Mouse (Mus musculus) ES-Bruce4 (cell line): ENCODE measurements around the gene Ppp2r5c. TPM values are rescaled to one million over a fixed set of nuclear protein-coding genes. Genes with fewer than 3 reads are reported as not detected.

Source experiments
- H3K27ac ChIP-seq: 2 replicates; pipeline ENCODE4 v1.5.1; 2012; ENCODE audit warnings: low read length, inconsistent platforms; ENCODE audit not compliant: insufficient read depth
- H3K27me3 ChIP-seq: 2 replicates; pipeline ENCODE4 v1.6.1; 2012; ENCODE audit warnings: mild to moderate bottlenecking, low read length, inconsistent platforms; ENCODE audit not compliant: control insufficient read depth, poor library complexity, insufficient read depth, severe bottlenecking
- H3K36me3 ChIP-seq: 2 replicates; pipeline ENCODE4 v1.6.1; 2012; ENCODE audit warnings: inconsistent platforms, mild to moderate bottlenecking, low read length, moderate library complexity; ENCODE audit not compliant: control insufficient read depth, poor library complexity, insufficient read depth, severe bottlenecking
- H3K4me1 ChIP-seq: one replicate; pipeline ENCODE4 v1.8.1; 2011; ENCODE audit warnings: low read length; ENCODE audit not compliant: control insufficient read depth, insufficient read depth
- H3K4me3 ChIP-seq: 2 replicates; pipeline ENCODE4 v1.5.1; 2011; ENCODE audit warnings: low read depth, mild to moderate bottlenecking, low read length
- H3K9ac ChIP-seq: 2 replicates; pipeline ENCODE4 v1.6.1; 2012; ENCODE audit warnings: low read depth, mild to moderate bottlenecking, inconsistent platforms; ENCODE audit not compliant: poor library complexity, severe bottlenecking
- H3K9me3 ChIP-seq: replicated peaks from 2 replicates; pipeline ENCODE4 v1.6.1; 2012; ENCODE audit warnings: mild to moderate bottlenecking, low read length, inconsistent platforms; ENCODE audit not compliant: control insufficient read depth, poor library complexity, insufficient read depth, severe bottlenecking
- CTCF ChIP-seq: IDR thresholded peaks from one replicate; pipeline ENCODE4 v1.8.1; 2011; ENCODE audit warnings: low read depth, low read length
- EP300 ChIP-seq: IDR thresholded peaks from 2 replicates; pipeline ENCODE4 v1.6.1; 2011; ENCODE audit warnings: low read depth, low read length; ENCODE audit not compliant: insufficient read depth
- POLR2A ChIP-seq: IDR thresholded peaks from one replicate; pipeline ENCODE4 v1.8.1; 2011; ENCODE audit warnings: low read length; ENCODE audit not compliant: insufficient read depth
- polyA plus RNA-seq: library from polyadenylated mRNA; stranded (reverse); fragments of >200 nt; gene quantifications from 2 replicates; pipeline ENCODE4 v1.2.4, GENCODE M21; 2011; ENCODE audit warnings: low read depth; ENCODE audit not compliant: missing spikeins, insufficient read depth, insufficient read length

Ppp2r5c gene
- polyA plus RNA-seq, 1 experiment, result 223 TPM

- H3K27ac ChIP-seq, result no peak overlapping the region
- H3K9ac ChIP-seq, result no peak overlapping the region
- H3K4me1 ChIP-seq, result peaks cover 9% of the 10 kb centered on the region
- no peaks in the 10 kb centered on the region for H3K27me3 ChIP-seq
- no peak overlapping the region for H3K4me3 ChIP-seq
- H3K36me3 ChIP-seq, result peaks cover 10% of the 10 kb centered on the region
- no peak for TF ChIP-seq EP300
- TF ChIP-seq CTCF, result no peak
- no peak for TF ChIP-seq POLR2A
- H3K9me3 ChIP-seq, result no peaks in the 10 kb centered on the region
Observed at GRCm38 (mm10) chr12:110545040-110545701, 98.3 kb downstream of the Ppp2r5c start.

DNA sequence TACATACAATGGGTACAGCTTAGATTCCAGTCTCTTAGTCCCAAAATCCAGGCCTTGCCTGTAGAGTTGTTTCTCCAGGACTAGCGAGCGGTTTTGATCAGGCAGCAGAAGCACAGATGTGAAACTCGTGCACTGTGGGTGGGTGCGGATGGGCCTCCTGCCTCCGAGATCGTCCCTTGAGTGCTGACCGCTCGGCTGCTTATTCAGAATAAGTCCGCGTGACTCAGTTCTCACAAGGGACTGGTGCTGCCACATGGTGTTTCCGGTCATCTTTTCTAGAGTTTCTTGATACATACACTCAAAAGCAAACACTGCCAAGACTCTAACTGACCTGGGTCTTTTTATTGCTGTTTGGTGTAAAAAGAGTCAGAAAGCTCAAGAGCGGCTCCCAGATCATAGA is 100.7 kb downstream of the Ppp2r5c start:
- no peaks in the 10 kb centered on the region for H3K9me3 ChIP-seq
- H3K4me1 ChIP-seq, result peaks cover 2% of the 10 kb centered on the region
- H3K36me3 ChIP-seq, result peaks cover 10% of the 10 kb centered on the region
- TF ChIP-seq CTCF (no peak), POLR2A (no peak), EP300 (no peak)
- H3K27ac ChIP-seq, result no peak overlapping the region
- H3K4me3 ChIP-seq, result no peak overlapping the region
- no peak overlapping the region for H3K9ac ChIP-seq
- no peaks in the 10 kb centered on the region for H3K27me3 ChIP-seq

DNA sequence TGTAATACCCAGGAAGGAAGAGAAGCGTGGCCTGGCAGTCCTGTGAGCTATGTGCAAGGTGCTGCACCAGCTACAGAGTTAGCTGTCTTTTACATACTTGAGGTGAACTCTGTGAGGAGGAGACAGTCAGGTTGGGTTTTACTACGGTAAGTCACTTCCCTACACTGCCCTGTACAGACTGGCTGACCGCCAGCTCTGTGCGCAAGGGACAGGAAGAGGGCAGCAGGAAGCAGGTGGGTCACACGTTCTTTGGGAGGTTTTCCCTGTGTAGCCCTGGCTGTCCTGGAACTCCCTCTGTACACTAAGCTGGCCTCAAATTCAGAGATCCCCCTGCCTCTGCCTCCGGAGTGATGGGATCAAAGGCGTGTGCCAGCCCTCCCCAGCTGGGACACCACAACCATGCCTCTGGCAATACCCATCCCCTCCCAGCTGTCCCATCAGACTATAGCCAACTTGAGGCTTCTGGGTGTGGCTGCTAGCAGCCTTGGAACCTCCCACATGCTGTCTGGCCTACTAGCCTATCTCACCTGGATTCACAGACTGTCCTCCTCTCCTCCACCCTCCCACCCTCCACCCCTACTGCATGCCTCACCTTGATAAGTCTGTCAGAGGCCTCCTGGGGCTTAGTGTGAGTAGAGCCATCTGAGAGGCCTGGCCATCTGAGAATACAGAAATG is 102.7 kb downstream of the Ppp2r5c start:
- TF ChIP-seq EP300, result no peak
- no peak for TF ChIP-seq CTCF
- TF ChIP-seq POLR2A, result no peak
- H3K27ac ChIP-seq, result no peak overlapping the region
- no peaks in the 10 kb centered on the region for H3K27me3 ChIP-seq
- H3K36me3 ChIP-seq, result peaks cover 25% of the 10 kb centered on the region
- no peak overlapping the region for H3K9ac ChIP-seq
- H3K4me1 ChIP-seq, result peaks cover 2% of the 10 kb centered on the region
- H3K4me3 ChIP-seq, result no peak overlapping the region
- H3K9me3 ChIP-seq, result no peaks in the 10 kb centered on the region

- H3K27me3 ChIP-seq, result no peaks in the 10 kb centered on the region
- no peaks in the 10 kb centered on the region for H3K9me3 ChIP-seq
- H3K4me1 ChIP-seq, result peaks cover 2% of the 10 kb centered on the region
- no peak overlapping the region for H3K4me3 ChIP-seq
- no peak overlapping the region for H3K27ac ChIP-seq
- no peak overlapping the region for H3K9ac ChIP-seq
- TF ChIP-seq EP300, result no peak
- TF ChIP-seq POLR2A, result no peak
- no peak for TF ChIP-seq CTCF
- H3K36me3 ChIP-seq, result peaks cover 25% of the 10 kb centered on the region
Observed at GRCm38 (mm10) chr12:110550364-110550763, 103.4 kb downstream of the Ppp2r5c start.

DNA sequence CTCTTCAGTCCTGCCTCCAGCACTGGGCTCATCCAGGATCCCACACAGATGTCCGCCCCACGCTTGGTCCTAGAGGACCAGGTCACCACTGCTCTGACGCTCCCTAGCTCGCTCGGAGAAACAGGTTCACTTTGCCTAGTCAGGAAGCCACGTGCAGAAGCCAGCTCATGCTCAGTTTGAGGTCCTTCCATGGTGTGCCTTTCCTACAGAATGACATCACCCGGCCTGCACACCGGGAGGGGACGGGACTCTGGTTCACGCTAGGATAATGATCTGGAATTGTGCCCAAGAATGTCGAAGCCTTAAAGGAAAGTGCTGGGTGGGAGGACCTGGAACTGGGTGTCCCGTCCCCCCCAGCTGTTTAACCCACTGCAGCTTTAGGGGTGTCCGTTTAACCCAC is 105.2 kb downstream of the Ppp2r5c start:
- Histone ChIP-seq H3K4me3 (no peak overlapping the region), H3K9me3 (no peaks in the 10 kb centered on the region), H3K27me3 (no peaks in the 10 kb centered on the region), H3K4me1 (peaks cover 4% of the 10 kb centered on the region), H3K9ac (no peak overlapping the region), H3K36me3 (peaks cover 15% of the 10 kb centered on the region), H3K27ac (no peak overlapping the region)
- TF ChIP-seq POLR2A, result no peak
- no peak for TF ChIP-seq EP300
- TF ChIP-seq CTCF, result no peak

GRCm38 (mm10) chr12:110553362-110553761 is 106.4 kb downstream of the Ppp2r5c start:
- Histone ChIP-seq H3K9ac (no peak overlapping the region), H3K4me1 (peaks cover 4% of the 10 kb centered on the region), H3K9me3 (no peaks in the 10 kb centered on the region), H3K4me3 (no peak overlapping the region), H3K36me3 (peaks cover 15% of the 10 kb centered on the region), H3K27ac (no peak overlapping the region), H3K27me3 (no peaks in the 10 kb centered on the region)
- no peak for TF ChIP-seq CTCF
- no peak for TF ChIP-seq POLR2A
- TF ChIP-seq EP300, result no peak
